Mouse (Mus musculus) neural tube, embryonic 13.5 days (tissue): Measurements from ENCODE around the gene Zfp949. TPM values are rescaled to one million over a fixed set of nuclear protein-coding genes. Genes with fewer than 3 reads are reported as not detected.

Experiments used
- polyA plus RNA-seq: library from polyadenylated mRNA; unstranded; fragments of >200 nt; fragmentation: Nextera tagmentation; extraction: Ambion mirVana; gene quantifications from 2 replicates; pipeline ENCODE4 v1.2.1, GENCODE M21; 2015

Gene Zfp949
- polyA plus RNA-seq, 1 experiment from 2014 or later, result 18.4 TPM

Other genes starting within 250 kb of the Zfp949 start
- gene Nt5e, start 220.8 kb upstream of the Zfp949 start, polyA plus RNA-seq, result 0.61 and 0.87 TPM in 2 replicates
- 26.6 and 28.1 TPM in 2 replicates for gene Snx14, start 109.1 kb upstream of the Zfp949 start, polyA plus RNA-seq
- gene Gm20537, start 91.4 kb upstream of the Zfp949 start, polyA plus RNA-seq, result 1.5 TPM in 1 of 2 replicates, not detected in the other
- 76.1 and 85.3 TPM in 2 replicates for gene Syncrip, start 65.4 kb upstream of the Zfp949 start, polyA plus RNA-seq
- 0.17 TPM in 1 of 2 replicates, not detected in the other for gene Trim43a, start 32.9 kb downstream of the Zfp949 start, polyA plus RNA-seq
- 38.5 and 40.5 TPM in 2 replicates for gene Mthfsl, start 172.3 kb downstream of the Zfp949 start, polyA plus RNA-seq
- gene Bcl2a1d, start 183.9 kb downstream of the Zfp949 start, polyA plus RNA-seq, result 0.25 TPM in 1 of 2 replicates, not detected in the other